Mouse (Mus musculus): ENCODE results near the gene 4931406C07Rik.
"Not testable (repeated sequence)": the region's sequence is repeated elsewhere in the genome, so short reads cannot be mapped to it uniquely, and the experiment has no call there.

4931406C07Rik gene

GRCm38 (mm10) chr9:15306398-15307119, at the start of gene 4931406C07Rik:
4931406C07Rik (minus strand) TSS chr9:15306448.
- no peak for DNase-seq (ENCODE audit: extremely low read depth, low read depth)

GRCm38 (mm10) chr9:15349925-15350324, 43.7 kb upstream of the 4931406C07Rik start:
- no peak for DNase-seq (ENCODE audit: extremely low read depth, low read depth)

DNA sequence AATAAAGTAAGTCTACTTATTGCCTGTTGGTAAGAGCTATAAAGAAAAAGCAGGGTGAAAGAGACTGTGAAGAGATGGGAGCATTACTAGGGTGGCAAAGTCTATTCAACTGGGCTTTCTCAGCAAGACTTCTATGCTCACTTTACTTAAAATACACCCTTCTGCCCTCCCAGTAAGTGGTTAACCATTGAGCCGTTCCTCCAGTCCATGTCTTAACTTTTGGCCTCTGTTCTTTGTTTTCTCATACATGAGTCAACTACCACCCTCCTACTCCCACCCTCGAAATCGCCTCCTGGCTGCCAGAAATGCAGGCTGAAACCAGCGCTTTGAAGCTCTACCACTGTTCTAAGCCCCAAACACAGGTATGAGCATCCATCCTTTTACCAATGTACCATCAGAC, 31.5 kb upstream of the 4931406C07Rik start:
- DNase-seq (ENCODE audit: extremely low read depth, low read depth), result no peak

- DNase-seq (ENCODE audit: extremely low read depth, low read depth), result no peak
Observed at GRCm38 (mm10) chr9:15318170-15318742, 12.0 kb upstream of the 4931406C07Rik start.

- no peak for DNase-seq (ENCODE audit: extremely low read depth, low read depth)
Observed at GRCm38 (mm10) chr9:15317223-15318169, 11.2 kb upstream of the 4931406C07Rik start.

DNA sequence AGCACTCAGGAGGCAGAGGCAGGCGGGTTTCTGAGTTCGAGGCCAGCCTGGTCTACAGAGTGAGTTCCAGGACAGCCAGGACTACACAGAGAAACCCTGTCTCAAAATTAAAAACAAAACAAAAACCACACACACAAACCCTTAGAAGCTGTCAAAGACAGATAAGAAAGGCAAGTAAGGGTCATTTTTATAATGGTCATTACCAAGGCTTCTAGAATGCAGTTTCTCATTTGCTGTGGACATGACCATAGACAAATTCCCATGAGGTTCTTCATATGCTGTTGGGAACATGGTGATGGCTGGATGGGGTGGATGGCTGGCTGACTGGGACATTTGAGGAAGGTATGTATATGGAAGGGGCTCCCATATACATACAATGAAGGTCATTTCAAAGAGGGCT, 10.0 kb upstream of the 4931406C07Rik start:
- DNase-seq (ENCODE audit: extremely low read depth, low read depth), result not testable (repeated sequence)

DNA sequence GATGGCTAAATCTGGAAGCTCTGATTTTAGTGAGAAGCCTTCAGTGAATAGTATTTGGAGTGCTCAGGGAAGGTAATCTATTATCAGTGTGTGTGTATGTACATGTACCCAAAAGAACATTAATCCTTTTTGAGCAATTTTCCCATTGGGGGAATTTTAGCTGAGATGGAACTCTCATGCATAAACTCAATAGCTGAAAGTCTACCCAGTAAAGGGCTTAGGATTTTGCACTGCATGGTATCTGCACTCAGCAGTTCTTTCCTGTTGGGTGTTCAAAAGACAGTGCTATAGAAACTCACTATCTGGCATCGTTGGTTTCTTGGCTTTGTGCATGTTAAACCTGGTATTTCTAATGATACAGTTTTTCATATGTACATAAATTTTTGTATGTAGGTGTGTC, 8.4 kb upstream of the 4931406C07Rik start:
- no peak for DNase-seq (ENCODE audit: extremely low read depth, low read depth)

GRCm38 (mm10) chr9:15313633-15314032, 7.4 kb upstream of the 4931406C07Rik start:
- DNase-seq (ENCODE audit: extremely low read depth, low read depth), result no peak

- peak; percentile 91 for DNase-seq (ENCODE audit: extremely low read depth, low read depth)
Observed at GRCm38 (mm10) chr9:15312054-15312735, 5.9 kb upstream of the 4931406C07Rik start.

- no peak for DNase-seq (ENCODE audit: extremely low read depth, low read depth)
Observed at GRCm38 (mm10) chr9:15310179-15310578, 3.9 kb upstream of the 4931406C07Rik start.

DNA sequence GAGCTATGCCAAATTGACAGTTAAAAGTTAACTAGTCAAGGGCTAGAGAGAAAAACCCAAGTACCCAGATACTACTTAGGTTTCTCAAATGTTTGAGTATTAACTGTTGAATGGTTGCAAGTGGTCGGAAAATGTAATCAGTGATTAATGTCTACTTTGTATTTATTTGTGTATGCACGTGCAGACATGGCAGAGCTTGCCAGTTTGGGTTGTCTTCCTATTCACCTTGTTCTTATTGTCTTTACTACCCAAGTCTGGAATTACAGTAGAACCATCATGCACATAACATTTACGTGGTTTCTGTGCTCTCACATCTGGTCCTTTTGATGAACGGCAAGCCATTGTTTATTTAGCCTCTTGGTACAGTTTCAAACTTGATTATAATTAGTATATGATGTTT, 3.2 kb upstream of the 4931406C07Rik start:
- no peak for DNase-seq (ENCODE audit: extremely low read depth, low read depth)

- no peak for DNase-seq (ENCODE audit: extremely low read depth, low read depth)
Observed at GRCm38 (mm10) chr9:15308254-15308653, 2.0 kb upstream of the 4931406C07Rik start.

DNA sequence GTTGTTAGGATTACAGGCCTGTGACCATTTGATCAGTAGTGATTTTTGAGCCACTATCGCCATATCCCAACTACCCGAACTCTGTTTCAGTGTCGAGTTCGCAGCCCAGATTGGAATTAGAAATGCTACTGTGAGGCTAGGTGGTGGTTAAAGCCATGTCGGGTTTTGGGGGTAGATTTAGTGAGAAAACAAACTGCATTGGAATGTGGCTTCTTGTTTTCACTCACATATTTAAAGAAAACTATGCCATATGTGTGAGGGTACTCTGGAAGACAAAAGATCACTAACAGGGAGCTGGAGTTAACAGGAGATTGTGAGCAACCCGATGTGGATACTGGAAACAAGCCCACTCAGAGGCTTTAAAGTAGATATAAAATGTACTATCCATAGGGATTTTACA, 1.0 kb upstream of the 4931406C07Rik start:
- DNase-seq (ENCODE audit: extremely low read depth, low read depth), result no peak

DNA sequence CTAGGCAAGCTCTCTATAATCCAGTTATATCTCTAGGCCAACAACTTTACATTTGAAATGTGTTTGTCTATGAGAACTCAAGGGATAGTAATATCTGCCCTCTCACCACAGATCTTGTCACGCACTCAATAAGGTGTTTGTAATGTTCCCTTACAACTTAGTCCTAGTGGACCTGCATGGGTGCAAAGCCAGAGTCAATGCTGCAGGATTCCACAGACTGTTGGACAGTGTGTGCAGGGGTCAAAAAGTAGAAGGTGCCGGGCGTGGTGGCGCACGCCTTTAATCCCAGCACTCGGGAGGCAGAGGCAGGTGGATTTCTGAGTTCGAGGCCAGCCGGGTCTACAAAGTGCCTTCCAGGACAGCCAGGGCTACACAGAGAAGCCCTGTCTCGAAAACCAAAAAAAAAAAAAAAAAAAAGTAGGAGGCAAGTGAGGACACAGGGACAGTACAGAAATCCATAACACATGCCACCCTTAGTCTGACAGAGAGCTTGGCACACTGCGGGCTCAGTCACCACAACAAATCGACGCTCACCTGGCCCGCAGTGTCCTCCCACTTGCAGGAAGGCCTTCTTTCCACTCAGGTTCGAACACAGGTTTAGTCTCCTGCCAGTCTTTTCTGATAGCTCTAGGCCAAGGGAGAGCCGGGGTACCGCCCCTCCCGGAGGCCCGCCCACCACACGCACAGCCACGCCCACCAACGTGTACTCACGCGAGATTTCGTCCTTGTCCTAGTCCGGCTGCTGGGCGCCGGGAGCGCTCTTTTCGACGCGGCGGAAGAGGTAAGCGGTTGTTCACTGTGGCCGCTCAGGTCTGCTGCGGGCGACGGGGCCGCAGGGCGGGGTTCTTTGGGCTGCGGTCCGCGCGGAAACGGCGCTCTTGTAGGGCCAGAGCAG, 498 bp downstream of the 4931406C07Rik start, which contains the start of gene Taf1d:
Gene Taf1d (plus strand): TSS at position 712 of the 895 bp plus-strand sequence.
- DNase-seq (ENCODE audit: extremely low read depth, low read depth), result peak; percentile 93

- DNase-seq (ENCODE audit: extremely low read depth, low read depth), result no peak
Observed at GRCm38 (mm10) chr9:15302881-15303280, 3.4 kb downstream of the 4931406C07Rik start.

DNA sequence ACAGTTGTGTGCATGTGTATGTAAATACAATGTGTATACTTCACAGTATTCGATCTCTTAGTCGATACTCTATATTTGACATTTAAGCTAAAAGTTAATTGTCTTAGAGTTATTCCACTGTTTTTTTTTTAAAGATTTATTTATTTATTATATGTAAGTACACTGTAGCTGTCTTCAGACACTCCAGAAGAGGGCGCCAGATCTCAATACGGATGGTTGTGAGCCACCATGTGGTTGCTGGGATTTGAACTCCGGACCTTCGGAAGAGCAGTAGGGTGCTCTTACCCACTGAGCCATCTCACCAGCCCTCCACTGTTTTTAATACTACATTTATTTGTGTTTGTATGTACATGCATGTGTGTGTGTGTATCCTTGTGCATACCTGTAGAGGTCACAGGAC, 4.2 kb downstream of the 4931406C07Rik start:
- not testable (repeated sequence) for DNase-seq (ENCODE audit: extremely low read depth, low read depth)

- no peak for DNase-seq (ENCODE audit: extremely low read depth, low read depth)
Observed at GRCm38 (mm10) chr9:15301399-15301798, 4.8 kb downstream of the 4931406C07Rik start.

GRCm38 (mm10) chr9:15300056-15300455, 6.2 kb downstream of the 4931406C07Rik start:
- DNase-seq (ENCODE audit: extremely low read depth, low read depth), result no peak

DNA sequence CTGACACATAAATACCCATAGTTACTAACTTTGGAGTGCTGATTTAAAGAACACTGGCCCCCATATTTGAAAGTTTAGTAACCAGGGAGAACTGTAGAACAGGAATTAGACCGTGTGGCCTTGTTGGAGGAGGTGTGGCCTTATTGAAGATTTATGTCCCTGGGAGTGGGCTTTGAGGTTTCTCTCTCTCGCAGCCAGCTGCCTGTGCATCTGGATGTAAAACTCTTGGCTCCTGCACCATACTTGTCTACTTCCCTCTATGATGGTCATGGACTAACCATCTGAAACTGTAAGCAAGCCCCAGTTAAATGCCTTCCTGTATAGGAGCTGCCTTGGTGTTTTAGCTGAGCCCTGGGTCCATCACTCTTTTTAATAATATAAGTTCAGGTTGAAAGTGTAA, 7.8 kb downstream of the 4931406C07Rik start:
- DNase-seq (ENCODE audit: extremely low read depth, low read depth), result no peak

GRCm38 (mm10) chr9:15297112-15297511, 9.1 kb downstream of the 4931406C07Rik start:
- DNase-seq (ENCODE audit: extremely low read depth, low read depth), result no peak

Measured in MEL-GATA-1-ER (cell line).